8 mouse cellular contexts compared by ENCODE assay signal in genomic region chr9:123481136-123481535, GRCm38 (mm10). TPM values are rescaled to one million over a fixed set of nuclear protein-coding genes. Genes with fewer than 3 reads are reported as not detected.
A peak's percentile ranks its signal among the peaks of the same experiment; 100 is the strongest.
DNase-seq lines count a peak whose midpoint lies in the region; ATAC-seq lines count a peak whose summit lies in the region.

No protein-coding gene starts in this region.

- DNase-seq in heart, adult 9 months (ENCODE audit: low spot score in 2 of 2), result no peak
- DNase-seq in c-Kit-positive CD71-positive TER-119-positive erythroid progenitor cells, embryonic 14.5 days (ENCODE audit: low spot score), result peak; percentile 76
- DNase-seq in midbrain, embryonic 14.5 days, result no peak
- no peak for DNase-seq in adipocyte (ENCODE audit: low spot score)
- no peak for DNase-seq in left cerebral cortex, adult 8-10 months (ENCODE audit: low spot score in 2 of 2)
- DNase-seq in left cerebral cortex, postnatal 4 days, result no peak

- H3K27ac ChIP-seq in heart, embryonic 16.5 days (ENCODE audit: low read length), result no peak overlapping the region
- no peak overlapping the region for H3K27ac ChIP-seq in hindbrain, embryonic 16.5 days (ENCODE audit: low read depth, low read length)
- H3K27ac ChIP-seq in midbrain, embryonic 14.5 days (replicated peaks; ENCODE audit: low read depth, low read length), result no peak overlapping the region

- no peak for ATAC-seq in heart, embryonic 16.5 days (replicated peaks; ENCODE audit: extremely low read depth, insufficient read depth, low FRiP score)
- ATAC-seq in hindbrain, embryonic 16.5 days, result no peak
- ATAC-seq in midbrain, embryonic 14.5 days (ENCODE audit: low FRiP score, low TSS enrichment), result no peak

- WGBS in heart, embryonic 16.5 days, result 38% methylated on average over 7 of the region's 7 CpGs
- WGBS in hindbrain, embryonic 16.5 days, result 75% methylated on average over 7 of the region's 7 CpGs
- WGBS in midbrain, embryonic 14.5 days, result 83% methylated on average over 7 of the region's 7 CpGs

- H3K27me3 ChIP-seq in heart, embryonic 16.5 days (ENCODE audit: control insufficient read depth, insufficient read depth, low read length), result no peaks in the 10 kb centered on the region
- no peaks in the 10 kb centered on the region for H3K27me3 ChIP-seq in hindbrain, embryonic 16.5 days (replicated peaks; ENCODE audit: control insufficient read depth, insufficient read depth, low read length)
- no peaks in the 10 kb centered on the region for H3K27me3 ChIP-seq in midbrain, embryonic 14.5 days (ENCODE audit: control insufficient read depth, insufficient read depth, low read length)

- no peaks in the 10 kb centered on the region for H3K9me3 ChIP-seq in heart, embryonic 16.5 days (replicated peaks; ENCODE audit: control insufficient read depth, low read length)
- H3K9me3 ChIP-seq in hindbrain, embryonic 16.5 days (ENCODE audit: control insufficient read depth, low read length), result no peaks in the 10 kb centered on the region
- no peaks in the 10 kb centered on the region for H3K9me3 ChIP-seq in midbrain, embryonic 14.5 days (ENCODE audit: control insufficient read depth, low read length)

- H3K36me3 ChIP-seq in heart, embryonic 16.5 days (ENCODE audit: control insufficient read depth, insufficient read depth), result peaks cover 6% of the 10 kb centered on the region
- H3K36me3 ChIP-seq in hindbrain, embryonic 16.5 days (ENCODE audit: control insufficient read depth, insufficient read depth, low read length), result no peaks in the 10 kb centered on the region
- no peaks in the 10 kb centered on the region for H3K36me3 ChIP-seq in midbrain, embryonic 14.5 days (ENCODE audit: control insufficient read depth, insufficient read depth, low read length)

- H3K9ac ChIP-seq in heart, embryonic 16.5 days (ENCODE audit: low read length), result peak overlapping the region; percentile 89
- H3K9ac ChIP-seq in hindbrain, embryonic 16.5 days (ENCODE audit: low read depth, low read length), result no peak overlapping the region
- H3K9ac ChIP-seq in midbrain, embryonic 14.5 days (replicated peaks; ENCODE audit: low read length), result no peak overlapping the region

- H3K4me2 ChIP-seq in heart, embryonic 16.5 days (ENCODE audit: low read depth, low read length), result peak overlapping the region; percentile 96
- H3K4me2 ChIP-seq in hindbrain, embryonic 16.5 days (ENCODE audit: low read length), result peak overlapping the region; percentile 57
- H3K4me2 ChIP-seq in midbrain, embryonic 14.5 days (ENCODE audit: low read length), result peak overlapping the region; percentile 64

- H3K4me1 ChIP-seq in heart, embryonic 16.5 days (ENCODE audit: control insufficient read depth, insufficient read depth, low read length), result peaks cover 72% of the 10 kb centered on the region
- H3K4me1 ChIP-seq in hindbrain, embryonic 16.5 days (ENCODE audit: control insufficient read depth, insufficient read depth, low read depth, low read length), result peaks cover 6% of the 10 kb centered on the region; the same call in 1 of the 2 replicates
- peaks cover 25% of the 10 kb centered on the region for H3K4me1 ChIP-seq in midbrain, embryonic 14.5 days (ENCODE audit: control insufficient read depth, insufficient read depth, low read length)

- H3K4me3 ChIP-seq in heart, embryonic 16.5 days (ENCODE audit: low read length), result peak overlapping the region; percentile 74
- no peak overlapping the region for H3K4me3 ChIP-seq in hindbrain, embryonic 16.5 days (ENCODE audit: low read length)
- no peak overlapping the region for H3K4me3 ChIP-seq in midbrain, embryonic 14.5 days (replicated peaks; ENCODE audit: low read depth, low read length)

- intact Hi-C loops in left cerebral cortex, postnatal 4 days (cut with DNase I), result no loop called here

RNA-seq across cellular contexts. Expression of gene Limd1, which starts 2.6 kb away (rescaled TPM):
- 56.6 and 62.4 TPM in 2 replicates for polyA plus RNA-seq in heart, embryonic 16.5 days (2015; fragmentation: Nextera tagmentation; extraction: Ambion mirVana)
- polyA plus RNA-seq in hindbrain, embryonic 16.5 days (2015; fragmentation: Nextera tagmentation; extraction: Ambion mirVana), result 12.2 and 15.5 TPM in 2 replicates
- polyA plus RNA-seq in midbrain, embryonic 14.5 days (2014; fragmentation: Nextera tagmentation; extraction: Ambion mirVana), result 11.8 and 16.4 TPM in 2 replicates
- 10 to 100 TPM in 1 of 4 experiments, 1 to 10 TPM in 3; 7.7 to 10.1 (median 8.0) TPM for total RNA-seq in left cerebral cortex, adult 8-10 months (2022)
- total RNA-seq in left cerebral cortex, postnatal 4 days (2021), result 10 to 100 TPM in 1 of 2 experiments, 1 to 10 TPM in 1; 9.5 to 10.2 TPM

RNA-seq across cellular contexts. Expression of gene Sacm1l, which starts 48.4 kb away (rescaled TPM):
- 48.0 and 51.6 TPM in 2 replicates for polyA plus RNA-seq in heart, embryonic 16.5 days (2015; fragmentation: Nextera tagmentation; extraction: Ambion mirVana)
- polyA plus RNA-seq in hindbrain, embryonic 16.5 days (2015; fragmentation: Nextera tagmentation; extraction: Ambion mirVana), result 57.8 and 58.5 TPM in 2 replicates
- polyA plus RNA-seq in midbrain, embryonic 14.5 days (2014; fragmentation: Nextera tagmentation; extraction: Ambion mirVana), result 50.4 and 57.0 TPM in 2 replicates
- 10 to 100 TPM; 60.6 to 65.9 (median 62.7) TPM for total RNA-seq in left cerebral cortex, adult 8-10 months (2022)
- total RNA-seq in left cerebral cortex, postnatal 4 days (2021), result 10 to 100 TPM; 43.3 to 46.6 TPM
